Mouse (Mus musculus) stomach, embryonic 14.5 days (tissue): ENCODE data around the gene Gadd45gip1. TPM values are rescaled to one million over a fixed set of nuclear protein-coding genes. Genes with fewer than 3 reads are reported as not detected.
"Not testable (repeated sequence)": the region's sequence is repeated elsewhere in the genome, so short reads cannot be mapped to it uniquely, and the experiment has no call there.

Source experiments
- ATAC-seq: fragments of 200-750 bp; cut with Nextera tagmentation; 2 replicates; pipeline ENCODE4 v1.8.0; 2017; ENCODE audit warnings: low read depth, moderate TSS enrichment; ENCODE audit not compliant: insufficient number of reproducible peaks, insufficient read depth, low FRiP score
- H3K27ac ChIP-seq: fragments of 300-500 bp; sonication (generic); 2 replicates; pipeline ENCODE4 v1.5.1; 2014; ENCODE audit warnings: mild to moderate bottlenecking, low read length, moderate library complexity, mixed read lengths
- H3K27me3 ChIP-seq: fragments of 300-500 bp; sonication (generic); 2 replicates; pipeline ENCODE4 v1.6.1; 2014; ENCODE audit warnings: low read length, control low read depth, mixed read lengths; ENCODE audit not compliant: control insufficient read depth, insufficient read depth
- H3K36me3 ChIP-seq: fragments of 300-500 bp; sonication (generic); 2 replicates; pipeline ENCODE4 v1.6.1; 2014; ENCODE audit warnings: mild to moderate bottlenecking, control low read depth, low read length, moderate library complexity, mixed read lengths; ENCODE audit not compliant: control insufficient read depth, insufficient read depth
- H3K4me1 ChIP-seq: fragments of 300-500 bp; sonication (generic); 2 replicates; pipeline ENCODE4 v1.6.1; 2014; ENCODE audit warnings: low read length, control low read depth, mixed read lengths; ENCODE audit not compliant: control insufficient read depth, insufficient read depth
- H3K4me2 ChIP-seq: fragments of 300-500 bp; sonication (generic); replicated peaks from 2 replicates; pipeline ENCODE4 v1.6.1; 2014; ENCODE audit warnings: low read depth, low read length, control low read depth
- H3K4me3 ChIP-seq: fragments of 300-500 bp; sonication (generic); 2 replicates; pipeline ENCODE4 v1.5.1; 2014; ENCODE audit warnings: low read depth, low read length, control low read depth
- H3K9ac ChIP-seq: fragments of 300-500 bp; sonication (generic); replicated peaks from 2 replicates; pipeline ENCODE4 v1.6.1; 2014; ENCODE audit warnings: low read depth, mild to moderate bottlenecking, control low read depth, low read length, moderate library complexity, mixed read lengths
- H3K9me3 ChIP-seq: fragments of 300-500 bp; sonication (generic); 2 replicates; pipeline ENCODE4 v1.6.1; 2016; ENCODE audit warnings: low read depth, low read length, control low read depth; ENCODE audit not compliant: control insufficient read depth
- WGBS: fragments of 180-500 bp; shearing (Covaris S2); extraction: QIAGEN DNeasy Blood & Tissue Kit; methylation state at CpG from one replicate; pipeline ENCODE4 v1.1.7; 2014; 5-methylcytosine and 5-hydroxymethylcytosine counted together
- polyA plus RNA-seq: library from polyadenylated mRNA; unstranded; fragments of >200 nt; fragmentation: Nextera tagmentation; extraction: Ambion mirVana; gene quantifications from 2 replicates; pipeline ENCODE4 v1.2.1, GENCODE M21; 2014

Gene Gadd45gip1
- polyA plus RNA-seq, 1 experiment from 2014 or later = 50.5 TPM

DNA sequence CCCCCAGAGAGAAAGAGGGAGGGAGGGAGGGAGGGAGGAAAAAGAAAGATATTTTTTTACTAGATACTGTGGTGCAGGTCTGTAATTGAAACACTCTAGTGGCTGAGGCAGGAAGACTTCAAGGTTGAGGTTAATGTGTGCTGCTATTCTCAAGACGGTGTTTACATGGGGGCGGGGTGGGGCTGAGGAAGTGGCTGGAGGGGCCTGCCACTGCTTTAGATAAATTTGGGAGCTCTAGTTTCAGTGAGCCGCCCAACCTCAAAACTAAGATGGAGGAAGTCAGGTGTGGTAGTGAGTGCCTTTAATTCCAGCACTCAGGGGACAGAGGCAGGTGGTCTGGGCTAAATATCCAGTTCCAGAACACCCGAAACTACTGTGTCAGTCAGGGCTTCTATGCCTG lies 5.7 kb upstream of the Gadd45gip1 start:
- Histone ChIP-seq H3K27me3 (no peaks in the 10 kb centered on the region), H3K9me3 (no peaks in the 10 kb centered on the region), H3K36me3 (no peaks in the 10 kb centered on the region), H3K9ac (no peak overlapping the region), H3K4me2 (no peak overlapping the region), H3K4me1 (no peaks in the 10 kb centered on the region), H3K4me3 (no peak overlapping the region), H3K27ac (no peak overlapping the region)
- WGBS = 38% methylated on average over 4 of the region's 4 CpGs
- no peak for ATAC-seq

DNA sequence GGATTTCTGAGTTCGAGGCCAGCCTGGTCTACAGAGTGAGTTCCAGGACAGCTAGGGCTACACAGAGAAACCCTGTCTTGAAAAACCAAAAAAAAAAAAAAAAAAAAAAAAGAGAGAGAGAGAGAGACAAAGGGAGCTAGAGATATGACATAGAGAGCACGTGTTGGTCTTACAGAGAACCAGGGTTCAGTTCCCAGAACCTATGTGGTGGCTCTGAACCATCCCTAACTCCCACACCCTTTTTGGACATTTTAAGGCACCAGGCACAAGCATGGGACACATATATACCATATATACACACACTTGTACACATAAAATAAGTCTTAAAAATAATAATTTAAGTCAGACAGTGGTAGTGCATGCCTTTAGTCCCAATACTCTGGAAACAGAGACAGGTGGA lies 4.8 kb upstream of the Gadd45gip1 start:
- not testable (repeated sequence) for H3K9ac ChIP-seq, H3K4me1 ChIP-seq, H3K36me3 ChIP-seq, H3K9me3 ChIP-seq, H3K4me3 ChIP-seq, H3K27ac ChIP-seq, ATAC-seq, H3K4me2 ChIP-seq, H3K27me3 ChIP-seq
- 92% methylated on average over 2 of the region's 2 CpGs for WGBS

DNA sequence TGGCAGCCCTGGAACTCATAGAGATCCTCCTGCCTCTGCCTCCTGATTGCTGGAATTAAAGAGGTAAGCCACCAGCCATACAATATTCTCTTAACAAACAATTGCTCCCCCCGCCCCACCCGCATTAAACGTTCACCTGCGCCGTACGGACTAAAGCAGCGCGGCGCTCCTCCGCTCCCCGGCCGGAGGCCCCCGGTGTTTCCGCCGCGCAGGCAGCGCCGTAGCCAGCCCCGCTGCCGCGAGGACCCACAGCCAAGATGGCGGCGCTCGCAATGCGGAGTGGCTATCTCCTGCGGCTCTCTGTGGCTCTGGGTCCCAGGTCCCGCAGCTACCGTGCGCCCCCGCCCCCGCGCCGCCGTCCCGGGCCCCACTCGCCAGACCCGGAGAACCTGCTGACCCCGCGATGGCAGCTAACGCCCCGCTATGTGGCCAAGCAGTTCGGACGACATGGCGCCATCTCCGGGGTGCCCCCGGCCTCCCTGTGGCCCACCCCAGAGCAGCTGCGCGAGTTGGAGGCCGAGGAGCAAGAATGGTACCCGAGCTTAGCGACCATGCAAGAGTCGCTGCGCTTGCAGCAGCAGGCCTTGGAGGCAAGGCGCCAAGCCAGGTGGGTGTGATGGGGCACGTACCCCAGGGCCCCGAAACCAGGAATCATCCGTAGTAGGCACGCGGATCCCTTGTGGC lies 854 bp downstream of the Gadd45gip1 start:
- Histone ChIP-seq H3K4me1 (peaks cover 21% of the 10 kb centered on the region), H3K27me3 (no peaks in the 10 kb centered on the region), H3K4me3 (peak overlapping the region; percentile 99), H3K9me3 (no peaks in the 10 kb centered on the region), H3K36me3 (peaks cover 34% of the 10 kb centered on the region), H3K9ac (peak overlapping the region; percentile 92), H3K27ac (peak overlapping the region; percentile 93), H3K4me2 (peak overlapping the region; percentile 51)
- ATAC-seq = peak; percentile 66
- 1% methylated on average over 59 of the region's 59 CpGs for WGBS

DNA sequence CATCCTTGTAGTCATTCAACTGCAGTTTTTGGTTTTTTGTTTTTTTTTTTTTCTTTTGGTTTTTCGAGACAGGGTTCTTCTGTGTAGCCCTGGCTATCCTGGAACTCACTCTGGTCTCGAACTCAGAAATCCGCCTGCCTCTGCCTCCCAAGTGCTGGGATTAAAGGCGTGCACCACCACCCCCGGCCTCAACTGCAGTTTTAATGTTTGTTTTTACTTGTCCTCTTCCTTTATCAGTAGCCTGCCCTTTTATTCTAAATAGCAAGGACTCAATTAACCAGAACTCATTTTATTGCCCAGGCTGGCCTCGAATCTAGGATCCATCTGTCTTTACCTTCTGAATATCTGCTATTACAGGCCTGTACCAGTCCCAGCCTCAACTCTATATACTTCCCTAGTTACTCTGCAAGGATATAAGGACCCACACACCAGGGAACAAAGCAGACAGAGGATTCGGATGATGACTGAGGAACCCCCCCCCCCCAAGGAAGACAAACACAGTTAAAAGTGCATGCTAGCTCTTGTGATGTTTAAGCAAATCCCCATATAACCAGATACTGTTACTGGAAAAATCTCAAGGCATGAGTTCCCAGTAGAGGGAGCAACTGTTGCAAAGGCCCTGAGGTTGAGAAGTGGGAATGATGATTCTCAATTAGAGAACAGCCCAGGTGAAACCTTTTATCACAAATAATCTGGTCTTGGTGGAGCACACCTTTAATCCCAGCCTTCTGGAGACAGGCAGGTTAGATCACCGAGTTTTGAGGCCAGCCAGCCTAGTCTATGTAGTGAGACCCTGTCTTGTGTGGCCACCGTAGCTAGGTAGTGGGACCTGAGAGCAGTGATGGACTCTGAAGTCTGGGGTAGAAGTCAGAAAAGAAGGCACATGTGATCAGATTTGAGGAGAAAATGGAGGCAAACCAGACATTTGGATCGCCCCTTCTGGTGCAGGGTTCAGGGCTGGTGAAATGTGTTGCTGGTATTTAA lies 1.7 kb downstream of the Gadd45gip1 start:
- 55% methylated on average over 10 of the region's 10 CpGs for WGBS
- Histone ChIP-seq H3K9me3 (no peaks in the 10 kb centered on the region), H3K36me3 (peaks cover 43% of the 10 kb centered on the region), H3K4me3 (peak overlapping the region; percentile 99), H3K4me1 (peaks cover 21% of the 10 kb centered on the region), H3K4me2 (peak overlapping the region; percentile 51), H3K27me3 (no peaks in the 10 kb centered on the region), H3K9ac (peak overlapping the region; percentile 92), H3K27ac (peak overlapping the region; percentile 93)
- ATAC-seq = no peak

DNA sequence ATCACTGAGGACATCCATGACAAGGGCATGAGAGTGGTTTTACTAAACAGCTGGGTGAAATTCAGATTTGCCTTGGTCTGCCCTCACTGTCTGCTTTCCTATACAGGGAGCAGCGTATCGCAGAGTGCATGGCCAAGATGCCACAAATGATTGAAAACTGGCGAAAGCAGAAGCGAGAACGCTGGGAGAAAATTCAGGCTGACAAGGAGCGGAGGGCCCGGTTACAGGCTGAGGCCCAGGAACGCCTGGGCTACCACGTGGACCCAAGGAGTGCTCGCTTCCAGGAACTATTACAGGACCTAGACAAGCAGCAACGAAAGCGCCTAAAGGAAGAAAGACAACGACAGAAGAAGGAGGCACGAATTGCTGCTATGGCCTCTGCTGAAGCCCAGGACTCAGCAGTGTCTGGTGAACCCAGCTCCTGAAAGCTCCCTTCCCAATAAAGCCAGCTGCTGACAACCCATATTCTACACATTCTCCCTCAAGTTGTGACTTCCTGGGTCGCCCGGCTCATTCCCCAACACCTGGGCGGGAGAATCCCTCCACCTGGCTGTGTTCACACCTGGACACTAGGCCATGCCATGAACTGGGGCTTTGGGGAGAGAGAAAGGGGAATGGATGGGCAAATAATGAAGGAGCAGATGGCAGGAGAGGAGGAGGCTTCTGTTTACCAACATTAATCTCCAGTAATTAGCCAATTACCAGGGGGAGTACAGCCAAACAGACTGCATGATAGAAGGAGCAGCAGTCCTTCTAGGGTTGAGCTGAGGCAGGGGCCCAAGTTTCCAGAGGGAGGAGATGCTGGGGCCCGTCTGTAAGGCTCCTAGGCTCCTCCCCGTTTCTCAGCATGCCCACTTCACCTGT lies 2.9 kb downstream of the Gadd45gip1 start:
- no peak for ATAC-seq
- Histone ChIP-seq H3K4me1 (peaks cover 23% of the 10 kb centered on the region), H3K27me3 (no peaks in the 10 kb centered on the region), H3K9me3 (no peaks in the 10 kb centered on the region), H3K9ac (no peak overlapping the region), H3K27ac (no peak overlapping the region), H3K4me3 (no peak overlapping the region), H3K4me2 (no peak overlapping the region), H3K36me3 (peaks cover 52% of the 10 kb centered on the region)
- 87% methylated on average over 19 of the region's 19 CpGs for WGBS

DNA sequence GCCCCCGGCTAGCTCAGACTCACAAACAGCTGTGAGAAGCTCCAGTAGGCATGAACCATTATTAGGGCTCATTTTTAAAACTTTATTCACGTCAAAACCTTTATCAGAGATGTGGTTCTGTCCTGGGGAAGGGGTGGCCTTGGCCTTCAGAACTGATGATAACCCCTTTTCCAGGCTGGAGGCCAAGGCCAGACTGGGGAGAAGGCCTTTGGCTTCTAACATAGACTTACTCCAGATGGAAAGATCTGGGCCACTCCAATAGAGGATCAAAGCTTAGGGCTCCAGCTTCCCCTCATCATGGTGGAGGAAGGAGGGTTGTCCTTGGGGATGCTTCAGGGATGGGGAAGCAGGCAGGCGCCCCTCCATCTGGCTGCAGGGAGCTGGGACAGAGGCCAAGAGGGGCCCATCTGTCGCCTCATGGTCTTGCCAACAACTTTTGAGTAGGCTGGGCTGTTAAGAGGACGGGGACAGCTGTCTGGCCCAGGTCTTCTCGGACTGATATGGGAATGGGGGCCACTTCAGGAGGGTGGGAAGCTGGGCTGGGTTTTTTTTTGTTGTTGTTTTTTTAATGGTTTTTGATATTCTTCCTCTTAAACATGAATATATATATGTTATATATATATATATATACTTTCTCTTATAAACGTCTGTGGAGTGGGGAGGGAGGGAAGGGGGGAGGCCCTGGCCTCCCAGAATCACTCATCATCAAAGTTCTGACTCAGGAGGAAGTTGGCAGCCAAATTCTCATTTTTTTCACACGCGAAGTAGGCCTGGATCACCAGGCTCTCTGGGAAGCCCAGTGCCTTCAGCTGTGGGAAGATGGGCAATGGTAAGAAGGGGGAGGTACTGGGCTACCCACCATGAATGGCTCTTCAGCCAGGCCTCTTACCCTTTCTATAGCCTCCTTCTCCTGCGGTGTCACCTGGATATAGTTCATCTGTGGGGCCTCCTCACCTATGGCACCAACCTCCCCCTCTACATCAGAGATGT lies 3.8 kb downstream of the Gadd45gip1 start:
- ATAC-seq = no peak
- no peak overlapping the region for H3K4me3 ChIP-seq
- H3K9ac ChIP-seq = no peak overlapping the region
- peaks cover 29% of the 10 kb centered on the region for H3K4me1 ChIP-seq
- no peak overlapping the region for H3K4me2 ChIP-seq
- no peaks in the 10 kb centered on the region for H3K27me3 ChIP-seq
- 67% methylated on average over 10 of the region's 10 CpGs for WGBS
- peaks cover 52% of the 10 kb centered on the region for H3K36me3 ChIP-seq
- no peak overlapping the region; the same call in 1 of the 2 replicates for H3K27ac ChIP-seq
- H3K9me3 ChIP-seq = no peaks in the 10 kb centered on the region

DNA sequence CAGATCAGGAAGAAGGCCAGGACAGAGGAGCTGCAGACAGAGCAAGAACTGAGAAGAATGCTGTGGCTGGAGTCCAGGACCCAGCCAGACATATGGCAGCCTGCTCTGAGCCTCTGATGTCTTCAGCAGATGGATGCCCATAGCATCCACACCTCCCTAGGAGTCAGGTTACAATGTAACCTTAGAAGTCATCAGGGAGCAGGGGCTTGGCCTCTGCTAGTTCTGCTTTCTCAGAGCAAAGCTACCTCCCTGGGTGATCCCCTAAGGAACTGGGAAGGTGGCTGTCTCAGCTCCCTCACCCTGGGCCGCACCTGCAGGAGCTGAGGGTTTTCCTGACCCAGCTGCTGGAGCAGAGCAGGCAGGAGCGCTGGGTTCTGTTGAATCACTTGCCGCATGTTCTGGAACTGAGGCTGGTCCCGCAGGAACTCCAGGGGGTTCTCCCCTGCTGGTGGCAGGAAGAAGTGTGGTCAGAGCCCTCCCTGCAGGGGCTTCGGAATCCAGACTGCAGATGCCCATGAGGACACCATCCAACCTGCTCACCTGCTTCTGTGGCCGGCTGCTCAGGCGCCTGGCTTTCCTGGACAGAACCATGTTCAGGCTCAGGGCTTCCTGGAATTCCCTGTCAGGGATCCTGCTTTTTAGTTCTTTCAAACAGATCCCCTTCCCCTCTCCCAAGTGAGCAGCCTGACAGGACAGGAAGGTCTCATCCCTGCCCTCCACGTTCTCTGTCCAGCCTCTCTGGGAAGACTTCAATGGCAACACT lies 6.0 kb downstream of the Gadd45gip1 start:
- no peak for ATAC-seq
- Histone ChIP-seq H3K4me1 (peaks cover 29% of the 10 kb centered on the region), H3K4me2 (no peak overlapping the region), H3K36me3 (peaks cover 64% of the 10 kb centered on the region), H3K9ac (no peak overlapping the region), H3K27me3 (no peaks in the 10 kb centered on the region), H3K9me3 (no peaks in the 10 kb centered on the region), H3K4me3 (no peak overlapping the region), H3K27ac (no peak overlapping the region)
- 38% methylated on average over 8 of the region's 8 CpGs for WGBS
